Comparison of ENCODE assay signal across 8 mouse cellular contexts in the genomic region with DNA sequence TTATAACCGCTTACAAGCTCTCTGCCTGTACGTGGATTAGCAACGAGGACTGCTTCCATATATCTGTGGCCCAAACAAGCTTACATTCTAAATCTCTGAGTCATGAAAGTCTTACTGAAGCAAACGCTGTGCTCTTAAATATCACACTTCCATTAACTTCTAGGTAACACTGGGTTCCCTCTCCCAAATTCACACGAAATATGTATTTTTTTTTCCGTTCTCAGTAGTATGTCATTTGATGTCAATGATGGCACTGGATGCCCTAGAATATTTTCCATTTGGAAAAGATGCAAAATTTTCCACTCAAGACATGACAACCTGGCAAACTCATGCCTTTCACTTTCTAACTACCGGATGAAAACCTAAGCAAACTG. TPM values are rescaled to one million over a fixed set of nuclear protein-coding genes. Genes with fewer than 3 reads are reported as not detected.
A peak's percentile ranks its signal among the peaks of the same experiment; 100 is the strongest.
DNase-seq lines count a peak whose midpoint lies in the region; ATAC-seq lines count a peak whose summit lies in the region.

No protein-coding gene starts in this region.

- H3K27ac ChIP-seq in kidney, embryonic 14.5 days (ENCODE audit: low read depth, low read length): no peak overlapping the region; the same call in 1 of the 2 replicates
- no peak overlapping the region for H3K27ac ChIP-seq in forebrain, embryonic 16.5 days (ENCODE audit: low read length)
- H3K27ac ChIP-seq in midbrain, embryonic 11.5 days (ENCODE audit: low read depth, low read length): no peak overlapping the region

- H3K36me3 ChIP-seq in kidney, embryonic 14.5 days (ENCODE audit: control insufficient read depth, insufficient read depth, low read length): peaks cover 26% of the 10 kb centered on the region
- peaks cover 8% of the 10 kb centered on the region for H3K36me3 ChIP-seq in forebrain, embryonic 16.5 days (ENCODE audit: control insufficient read depth, insufficient read depth)
- H3K36me3 ChIP-seq in midbrain, embryonic 11.5 days (ENCODE audit: control insufficient read depth, insufficient read depth, low read length): no peaks in the 10 kb centered on the region; the same call in 1 of the 2 replicates

- peak overlapping the region; percentile 75 for H3K4me2 ChIP-seq in kidney, embryonic 14.5 days (replicated peaks; ENCODE audit: low read depth, low read length)
- H3K4me2 ChIP-seq in forebrain, embryonic 16.5 days (ENCODE audit: low read length): peak overlapping the region; percentile 71
- H3K4me2 ChIP-seq in midbrain, embryonic 11.5 days: peak overlapping the region; percentile 75

- DNase-seq in kidney, adult 11 months: no peak
- peak; percentile 23 for DNase-seq in MN1 (ENCODE audit: low spot score)
- peak; percentile 85 for DNase-seq in midbrain, embryonic 11.5 days (ENCODE audit: low spot score, missing footprints)
- no peak for DNase-seq in frontal cortex, postnatal 10 days (ENCODE audit: low spot score in 2 of 2)
- no peak for DNase-seq in spleen, adult 12 weeks (ENCODE audit: low spot score)
- DNase-seq in layer of hippocampus, adult 9-10 months (ENCODE audit: low spot score): no peak

- no peaks in the 10 kb centered on the region for H3K27me3 ChIP-seq in kidney, embryonic 14.5 days (ENCODE audit: control insufficient read depth, insufficient read depth, low read length)
- H3K27me3 ChIP-seq in forebrain, embryonic 16.5 days (replicated peaks; ENCODE audit: control insufficient read depth, insufficient read depth, low read length): no peaks in the 10 kb centered on the region
- no peaks in the 10 kb centered on the region for H3K27me3 ChIP-seq in midbrain, embryonic 11.5 days (ENCODE audit: control insufficient read depth, insufficient read depth, low read length)

- no peak for ATAC-seq in kidney, embryonic 14.5 days (ENCODE audit: low FRiP score, low TSS enrichment)
- no peak for ATAC-seq in forebrain, embryonic 16.5 days
- ATAC-seq in midbrain, embryonic 11.5 days (ENCODE audit: low FRiP score): no peak

- H3K9ac ChIP-seq in kidney, embryonic 14.5 days (ENCODE audit: low read depth, low read length): peak overlapping the region; percentile 96; the same call in 1 of the 2 replicates
- H3K9ac ChIP-seq in forebrain, embryonic 16.5 days (replicated peaks; ENCODE audit: low read depth, low read length): peak overlapping the region; percentile 85
- H3K9ac ChIP-seq in midbrain, embryonic 11.5 days (ENCODE audit: low read length): peak overlapping the region; percentile 91

- no peaks in the 10 kb centered on the region for H3K9me3 ChIP-seq in kidney, embryonic 14.5 days (ENCODE audit: control insufficient read depth, low read length)
- H3K9me3 ChIP-seq in forebrain, embryonic 16.5 days (ENCODE audit: control insufficient read depth, low read length): no peaks in the 10 kb centered on the region
- no peaks in the 10 kb centered on the region for H3K9me3 ChIP-seq in midbrain, embryonic 11.5 days (ENCODE audit: control insufficient read depth, low read length)

- H3K4me1 ChIP-seq in kidney, embryonic 14.5 days (ENCODE audit: control insufficient read depth, insufficient read depth, low read length): peaks cover 6% of the 10 kb centered on the region; the same call in 1 of the 2 replicates
- peaks cover 9% of the 10 kb centered on the region for H3K4me1 ChIP-seq in forebrain, embryonic 16.5 days (replicated peaks; ENCODE audit: control insufficient read depth, insufficient read depth, low read length)
- peaks cover 6% of the 10 kb centered on the region for H3K4me1 ChIP-seq in midbrain, embryonic 11.5 days (ENCODE audit: control insufficient read depth, insufficient read depth, low read length)

- WGBS in kidney, embryonic 14.5 days: 37% methylated on average over 7 of the region's 7 CpGs
- 40% methylated on average over 7 of the region's 7 CpGs for WGBS in forebrain, embryonic 16.5 days
- WGBS in midbrain, embryonic 11.5 days: 50% methylated on average over 7 of the region's 7 CpGs

- peak overlapping the region; percentile 87 for H3K4me3 ChIP-seq in kidney, embryonic 14.5 days (ENCODE audit: low read length)
- peak overlapping the region; percentile 74 for H3K4me3 ChIP-seq in forebrain, embryonic 16.5 days (replicated peaks; ENCODE audit: low read length)
- H3K4me3 ChIP-seq in midbrain, embryonic 11.5 days (ENCODE audit: low read depth, low read length): peak overlapping the region; percentile 95

RNA-seq across cellular contexts. Expression of gene Uhmk1, which starts 0.8 kb away (rescaled TPM):
- polyA plus RNA-seq in kidney, embryonic 14.5 days (2014; fragmentation: Nextera tagmentation; extraction: Ambion mirVana): 8.2 and 12.2 TPM in 2 replicates
- 8.1 and 8.4 TPM in 2 replicates for polyA plus RNA-seq in forebrain, embryonic 16.5 days (2015; fragmentation: Nextera tagmentation; extraction: Ambion mirVana)
- polyA plus RNA-seq in midbrain, embryonic 11.5 days (2014; fragmentation: Nextera tagmentation; extraction: Ambion mirVana): 16.3 and 17.4 TPM in 2 replicates

RNA-seq across cellular contexts. Expression of gene Sh2d1b2, which starts 18.2 kb away (rescaled TPM):
- not detected in 2 replicates for polyA plus RNA-seq in kidney, embryonic 14.5 days (2014; fragmentation: Nextera tagmentation; extraction: Ambion mirVana)
- polyA plus RNA-seq in forebrain, embryonic 16.5 days (2015; fragmentation: Nextera tagmentation; extraction: Ambion mirVana): 0.08 TPM in 1 of 2 replicates, not detected in the other
- not detected in 2 replicates for polyA plus RNA-seq in midbrain, embryonic 11.5 days (2014; fragmentation: Nextera tagmentation; extraction: Ambion mirVana)

RNA-seq across cellular contexts. Expression of gene Uap1, which starts 39.6 kb away (rescaled TPM):
- 36.5 and 51.0 TPM in 2 replicates for polyA plus RNA-seq in kidney, embryonic 14.5 days (2014; fragmentation: Nextera tagmentation; extraction: Ambion mirVana)
- polyA plus RNA-seq in forebrain, embryonic 16.5 days (2015; fragmentation: Nextera tagmentation; extraction: Ambion mirVana): 56.6 and 57.9 TPM in 2 replicates
- polyA plus RNA-seq in midbrain, embryonic 11.5 days (2014; fragmentation: Nextera tagmentation; extraction: Ambion mirVana): 61.7 and 67.7 TPM in 2 replicates

Comparison
In these comparisons a context has a peak if more than half of its experiments do, and no peak if none do; other contexts are left out.
1. DNase-seq: peak in MN1 (single experiment) and midbrain, embryonic 11.5 days (single experiment); none in kidney, adult 11 months (single experiment), frontal cortex, postnatal 10 days (0 of 2), spleen, adult 12 weeks (single experiment) and layer of hippocampus, adult 9-10 months (single experiment).
2. Peak in every context shown above with its lines, with median percentiles within 50 percentile points of each other: H3K4me2 ChIP-seq, H3K4me3 ChIP-seq and H3K9ac ChIP-seq.